Mouse (Mus musculus) neural tube, embryonic 12.5 days (tissue): ENCODE data around the gene Prkra. TPM values are rescaled to one million over a fixed set of nuclear protein-coding genes. Genes with fewer than 3 reads are reported as not detected.

Experiments used
- ATAC-seq: fragments of 200-750 bp; cut with Nextera tagmentation; 2 replicates; pipeline ENCODE4 v1.8.0; 2017; ENCODE audit warnings: low read depth, mild to moderate bottlenecking, moderate TSS enrichment, moderate library complexity; ENCODE audit not compliant: low FRiP score
- H3K27ac ChIP-seq: fragments of 300-500 bp; sonication (generic); 2 replicates; pipeline ENCODE4 v1.5.1; 2016
- H3K27me3 ChIP-seq: fragments of 300-500 bp; sonication (generic); replicated peaks from 2 replicates; pipeline ENCODE4 v1.6.1; 2016; ENCODE audit warnings: mild to moderate bottlenecking
- H3K36me3 ChIP-seq: fragments of 300-500 bp; sonication (generic); 2 replicates; pipeline ENCODE4 v1.6.1; 2016; ENCODE audit warnings: mild to moderate bottlenecking
- H3K4me1 ChIP-seq: fragments of 300-500 bp; sonication (generic); 2 replicates; pipeline ENCODE4 v1.6.1; 2016
- H3K4me2 ChIP-seq: fragments of 300-500 bp; sonication (generic); replicated peaks from 2 replicates; pipeline ENCODE4 v1.6.1; 2016; ENCODE audit warnings: mild to moderate bottlenecking
- H3K4me3 ChIP-seq: fragments of 300-500 bp; sonication (generic); 2 replicates; pipeline ENCODE4 v1.5.1; 2016
- H3K9ac ChIP-seq: fragments of 300-500 bp; sonication (generic); 2 replicates; pipeline ENCODE4 v1.6.1; 2016; ENCODE audit warnings: mild to moderate bottlenecking
- H3K9me3 ChIP-seq: fragments of 300-500 bp; sonication (generic); 2 replicates; pipeline ENCODE4 v1.6.1; 2016; ENCODE audit warnings: mild to moderate bottlenecking
- WGBS: fragments of 180-500 bp; shearing (Covaris S2); methylation state at CpG from one replicate; pipeline ENCODE4 v1.1.7; 2016; 5-methylcytosine and 5-hydroxymethylcytosine counted together
- polyA plus RNA-seq: library from polyadenylated mRNA; unstranded; fragments of >200 nt; fragmentation: Nextera tagmentation; extraction: Ambion mirVana; gene quantifications from 2 replicates; pipeline ENCODE4 v1.2.1, GENCODE M21; 2016

Prkra gene
- polyA plus RNA-seq, 1 experiment from 2014 or later, result 87.4 TPM

GRCm38 (mm10) chr2:76606704-76607103 is 41.1 kb downstream of the Prkra start:
- Histone ChIP-seq H3K4me1 (no peaks in the 10 kb centered on the region), H3K9me3 (no peaks in the 10 kb centered on the region), H3K27me3 (no peaks in the 10 kb centered on the region), H3K4me3 (no peak overlapping the region), H3K27ac (no peak overlapping the region), H3K9ac (no peak overlapping the region), H3K36me3 (no peaks in the 10 kb centered on the region), H3K4me2 (no peak overlapping the region)
- 89% methylated on average over 3 of the region's 3 CpGs for WGBS
- ATAC-seq, result no peak

- H3K4me1 ChIP-seq, result no peaks in the 10 kb centered on the region
- H3K4me2 ChIP-seq, result no peak overlapping the region
- H3K9ac ChIP-seq, result no peak overlapping the region
- no peaks in the 10 kb centered on the region for H3K36me3 ChIP-seq
- H3K9me3 ChIP-seq, result no peaks in the 10 kb centered on the region
- WGBS, result 97% methylated on average over 1 of the region's 1 CpGs
- ATAC-seq, result no peak
- H3K27me3 ChIP-seq, result no peaks in the 10 kb centered on the region
- no peak overlapping the region for H3K4me3 ChIP-seq
- H3K27ac ChIP-seq, result no peak overlapping the region
These were observed 45.6 kb downstream of the Prkra start for GRCm38 (mm10) chr2:76602256-76602655.

- peaks cover 3% of the 10 kb centered on the region; the same call in 1 of the 2 replicates for H3K36me3 ChIP-seq
- no peak overlapping the region for H3K4me2 ChIP-seq
- no peak overlapping the region for H3K9ac ChIP-seq
- no peak overlapping the region for H3K4me3 ChIP-seq
- no peaks in the 10 kb centered on the region for H3K4me1 ChIP-seq
- no peak for ATAC-seq
- H3K27ac ChIP-seq, result no peak overlapping the region
- no peaks in the 10 kb centered on the region for H3K9me3 ChIP-seq
- 74% methylated on average over 5 of the region's 5 CpGs for WGBS
- H3K27me3 ChIP-seq, result no peaks in the 10 kb centered on the region
These were observed 48.6 kb downstream of the Prkra start for GRCm38 (mm10) chr2:76599214-76599613.

- Histone ChIP-seq H3K4me3 (no peak overlapping the region), H3K27me3 (no peaks in the 10 kb centered on the region), H3K4me1 (no peaks in the 10 kb centered on the region), H3K36me3 (peaks cover 5% of the 10 kb centered on the region; the same call in 1 of the 2 replicates), H3K27ac (no peak overlapping the region), H3K4me2 (no peak overlapping the region), H3K9me3 (no peaks in the 10 kb centered on the region), H3K9ac (no peak overlapping the region)
- 88% methylated on average over 11 of the region's 11 CpGs for WGBS
- ATAC-seq, result no peak
These were observed 50.3 kb downstream of the Prkra start for GRCm38 (mm10) chr2:76597521-76597920.

GRCm38 (mm10) chr2:76592401-76592924 is 55.4 kb downstream of the Prkra start:
- no peak overlapping the region for H3K4me3 ChIP-seq
- H3K27me3 ChIP-seq, result no peaks in the 10 kb centered on the region
- H3K36me3 ChIP-seq, result peaks cover 11% of the 10 kb centered on the region; the same call in 1 of the 2 replicates
- H3K27ac ChIP-seq, result no peak overlapping the region
- H3K9ac ChIP-seq, result no peak overlapping the region
- no peak overlapping the region for H3K4me2 ChIP-seq
- H3K9me3 ChIP-seq, result no peaks in the 10 kb centered on the region
- no peaks in the 10 kb centered on the region for H3K4me1 ChIP-seq
- no peak for ATAC-seq
- 87% methylated on average over 3 of the region's 3 CpGs for WGBS

GRCm38 (mm10) chr2:76590221-76590620 is 57.6 kb downstream of the Prkra start:
- Histone ChIP-seq H3K27me3 (no peaks in the 10 kb centered on the region), H3K36me3 (peaks cover 11% of the 10 kb centered on the region; the same call in 1 of the 2 replicates), H3K27ac (no peak overlapping the region), H3K4me3 (no peak overlapping the region), H3K9ac (no peak overlapping the region), H3K4me2 (no peak overlapping the region), H3K4me1 (no peaks in the 10 kb centered on the region), H3K9me3 (no peaks in the 10 kb centered on the region)
- no peak for ATAC-seq
- whole genome bisulfite sequencing, result 88% methylated on average over 7 of the region's 7 CpGs

GRCm38 (mm10) chr2:76586906-76587305 is 60.9 kb downstream of the Prkra start:
- no peak for ATAC-seq
- WGBS, result 79% methylated on average over 10 of the region's 10 CpGs
- peaks cover 14% of the 10 kb centered on the region for H3K36me3 ChIP-seq
- H3K4me3 ChIP-seq, result no peak overlapping the region
- H3K9ac ChIP-seq, result no peak overlapping the region
- H3K27ac ChIP-seq, result no peak overlapping the region
- no peaks in the 10 kb centered on the region for H3K4me1 ChIP-seq
- no peaks in the 10 kb centered on the region for H3K27me3 ChIP-seq
- H3K4me2 ChIP-seq, result no peak overlapping the region
- no peaks in the 10 kb centered on the region for H3K9me3 ChIP-seq

- WGBS, result 93% methylated on average over 13 of the region's 13 CpGs
- ATAC-seq, result no peak
- Histone ChIP-seq H3K4me3 (no peak overlapping the region), H3K4me1 (no peaks in the 10 kb centered on the region), H3K9ac (no peak overlapping the region), H3K27me3 (no peaks in the 10 kb centered on the region), H3K36me3 (peaks cover 9% of the 10 kb centered on the region), H3K4me2 (no peak overlapping the region), H3K9me3 (no peaks in the 10 kb centered on the region), H3K27ac (no peak overlapping the region)
These were observed 62.7 kb downstream of the Prkra start for GRCm38 (mm10) chr2:76585090-76585489.

Other genes with a start within 250 kb of the Prkra start
- 26.4 and 33.1 TPM in 2 replicates for gene Osbpl6, start 241.5 kb downstream of the Prkra start, polyA plus RNA-seq
- 0.87 and 1.1 TPM in 2 replicates for gene Pjvk, start 461 bp upstream of the Prkra start, polyA plus RNA-seq
- gene Fkbp7, start 25.1 kb upstream of the Prkra start, polyA plus RNA-seq, result 25.9 and 28.1 TPM in 2 replicates
- 16.3 and 17.4 TPM in 2 replicates for gene Plekha3, start 27.3 kb upstream of the Prkra start, polyA plus RNA-seq